Mouse (Mus musculus): ENCODE results near the gene Slc36a3. TPM values are rescaled to one million over a fixed set of nuclear protein-coding genes. Genes with fewer than 3 reads are reported as not detected.
A peak's percentile ranks its signal among the peaks of the same experiment; 100 is the strongest.

The Slc36a3 gene
- polyA plus RNA-seq, 2 experiments, result not detected

- Histone ChIP-seq H3K4me1 (replicated peaks; ENCODE audit: control insufficient read depth in 2 of 2, insufficient read depth in 2 of 2, low read length in 1 of 2) (peaks cover 3 to 5% of the 10 kb centered on the region in 2 experiments), H3K9ac (replicated peaks) (no peak overlapping the region), H3K4me3 (ENCODE audit: insufficient read depth in 1 of 2, low read depth in 2 of 2, low read length in 2 of 2) (no peak overlapping the region), H3K4me2 (ENCODE audit: low read depth) (no peak overlapping the region), H3K36me3 (replicated peaks; ENCODE audit: control insufficient read depth, insufficient read depth, low read depth) (no peaks in the 10 kb centered on the region), H3K9me3 (ENCODE audit: control insufficient read depth, low read length) (no peaks in the 10 kb centered on the region), H3K27me3 (ENCODE audit: control insufficient read depth, insufficient read depth, low read length) (no peaks in the 10 kb centered on the region), H3K27ac (no peak overlapping the region)
- TF ChIP-seq EP300 (IDR thresholded peaks at IDR 0.05; ENCODE audit: low read depth) (no peak), CTCF (IDR thresholded peaks at IDR 0.05; ENCODE audit: low read depth) (no peak)
- no peak for ATAC-seq (ENCODE audit: insufficient read depth)
- 55% methylated on average over 7 of the region's 7 CpGs for WGBS (ENCODE audit: insufficient replicate concordance)
- no peak for DNase-seq (ENCODE audit: low read depth in 3 of 3, low spot score in 3 of 3)
Measured at GRCm38 (mm10) chr11:55093096-55093495, 58.4 kb downstream of the Slc36a3 start.

DNA sequence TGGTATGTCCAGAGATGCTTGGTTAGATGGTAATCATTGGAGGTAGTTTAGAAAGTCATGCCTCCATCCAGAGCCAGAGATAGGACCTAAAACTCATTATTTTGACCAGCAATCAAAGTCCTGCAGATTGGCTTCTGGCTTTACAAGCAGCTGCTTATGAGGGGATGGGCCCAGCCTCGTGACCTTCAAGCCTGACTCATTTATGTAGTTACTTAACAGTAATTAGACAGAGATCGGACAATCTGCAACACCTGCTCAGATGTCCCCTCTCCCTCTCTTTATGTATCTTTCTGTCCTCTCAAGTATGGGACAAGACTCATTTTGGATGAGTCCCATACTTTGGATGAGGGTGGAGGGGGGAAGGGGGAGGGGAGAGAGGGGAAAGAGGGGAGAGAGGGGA is 61.6 kb downstream of the Slc36a3 start:
- Histone ChIP-seq H3K4me1 (replicated peaks; ENCODE audit: control insufficient read depth in 2 of 2, insufficient read depth in 2 of 2, low read length in 1 of 2) (no peaks in the 10 kb centered on the region), H3K36me3 (replicated peaks; ENCODE audit: control insufficient read depth, insufficient read depth, low read depth) (no peaks in the 10 kb centered on the region), H3K4me3 (ENCODE audit: insufficient read depth in 1 of 2, low read depth in 2 of 2, low read length in 2 of 2) (no peak overlapping the region), H3K4me2 (ENCODE audit: low read depth) (no peak overlapping the region), H3K27me3 (ENCODE audit: control insufficient read depth, insufficient read depth, low read length) (no peaks in the 10 kb centered on the region), H3K9me3 (ENCODE audit: control insufficient read depth, low read length) (no peaks in the 10 kb centered on the region), H3K9ac (replicated peaks) (no peak overlapping the region), H3K27ac (no peak overlapping the region)
- WGBS (ENCODE audit: insufficient replicate concordance), result 66% methylated on average over 2 of the region's 2 CpGs
- ATAC-seq (ENCODE audit: insufficient read depth) (no peak), DNase-seq (ENCODE audit: low read depth in 3 of 3, low spot score in 3 of 3) (no peak)
- no peak for TF ChIP-seq CTCF (IDR thresholded peaks at IDR 0.05; ENCODE audit: low read depth)

DNA sequence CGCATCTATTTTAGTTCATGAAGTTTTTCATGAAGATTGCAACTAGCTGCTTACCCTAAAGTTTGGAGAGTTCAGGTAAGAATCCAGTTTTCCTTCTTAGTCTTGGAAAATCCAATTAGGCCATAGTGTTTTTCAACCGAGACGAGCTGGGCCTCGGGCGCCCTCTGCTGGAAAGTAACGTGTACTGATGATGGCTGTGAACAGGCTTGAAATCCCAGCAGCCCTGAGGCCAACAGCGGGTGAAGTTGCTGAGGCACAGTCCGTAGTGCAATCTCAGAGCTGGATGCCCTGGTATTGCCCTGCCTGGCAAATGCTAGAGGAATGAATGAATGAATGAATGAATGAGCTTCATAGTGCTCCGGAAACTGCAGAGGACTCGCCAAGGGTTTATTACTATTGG is 64.5 kb downstream of the Slc36a3 start:
- H3K27ac ChIP-seq, result no peak overlapping the region
- H3K36me3 ChIP-seq (replicated peaks; ENCODE audit: control insufficient read depth, insufficient read depth, low read depth), result no peaks in the 10 kb centered on the region
- H3K27me3 ChIP-seq (ENCODE audit: control insufficient read depth, insufficient read depth, low read length), result no peaks in the 10 kb centered on the region
- 12% methylated on average over 10 of the region's 10 CpGs for WGBS (ENCODE audit: insufficient replicate concordance)
- TF ChIP-seq CTCF (IDR thresholded peaks at IDR 0.05; ENCODE audit: low read depth) (peak; percentile 90), EP300 (IDR thresholded peaks at IDR 0.05; ENCODE audit: low read depth) (no peak)
- H3K4me3 ChIP-seq (ENCODE audit: insufficient read depth in 1 of 2, low read depth in 2 of 2, low read length in 2 of 2), result no peak overlapping the region
- no peaks in the 10 kb centered on the region for H3K4me1 ChIP-seq (replicated peaks; ENCODE audit: control insufficient read depth in 2 of 2, insufficient read depth in 2 of 2, low read length in 1 of 2)
- no peak overlapping the region for H3K9ac ChIP-seq (replicated peaks)
- no peak overlapping the region for H3K4me2 ChIP-seq (ENCODE audit: low read depth)
- H3K9me3 ChIP-seq (ENCODE audit: control insufficient read depth, low read length), result no peaks in the 10 kb centered on the region
- ATAC-seq (ENCODE audit: insufficient read depth) (no peak), DNase-seq (ENCODE audit: low read depth in 3 of 3, low spot score in 3 of 3) (peak; percentile 33 to 42 (median 34))

DNA sequence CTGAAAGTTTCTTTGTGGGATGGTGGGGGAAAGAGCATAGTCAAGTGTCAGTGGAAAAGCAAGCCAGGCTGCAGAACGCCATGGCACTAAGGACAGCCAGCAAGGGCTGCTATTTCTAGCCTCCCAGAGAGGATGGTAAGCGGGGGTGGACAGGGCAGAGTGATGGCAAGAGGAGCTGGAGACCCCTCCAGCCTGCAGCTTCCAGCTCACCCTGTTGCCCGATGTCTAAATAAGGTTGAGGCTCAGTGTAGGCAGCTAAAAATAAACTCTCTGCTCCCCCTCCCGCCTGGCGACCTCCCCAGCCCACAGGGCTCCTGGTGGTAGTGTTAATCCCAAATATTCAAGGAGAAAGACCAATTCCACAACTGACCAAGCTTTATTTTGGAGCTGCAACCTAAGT is 66.1 kb downstream of the Slc36a3 start:
- no peaks in the 10 kb centered on the region for H3K36me3 ChIP-seq (replicated peaks; ENCODE audit: control insufficient read depth, insufficient read depth, low read depth)
- no peak overlapping the region for H3K27ac ChIP-seq
- H3K4me2 ChIP-seq (ENCODE audit: low read depth), result no peak overlapping the region
- no peak overlapping the region for H3K4me3 ChIP-seq (ENCODE audit: insufficient read depth in 1 of 2, low read depth in 2 of 2, low read length in 2 of 2)
- H3K9me3 ChIP-seq (ENCODE audit: control insufficient read depth, low read length), result no peaks in the 10 kb centered on the region
- no peaks in the 10 kb centered on the region for H3K27me3 ChIP-seq (ENCODE audit: control insufficient read depth, insufficient read depth, low read length)
- no peaks in the 10 kb centered on the region for H3K4me1 ChIP-seq (replicated peaks; ENCODE audit: control insufficient read depth in 2 of 2, insufficient read depth in 2 of 2, low read length in 1 of 2)
- no peak overlapping the region for H3K9ac ChIP-seq (replicated peaks)
- ATAC-seq (ENCODE audit: insufficient read depth) (no peak), DNase-seq (ENCODE audit: low read depth in 3 of 3, low spot score in 3 of 3) (no peak)
- WGBS (ENCODE audit: insufficient replicate concordance), result 32% methylated on average over 5 of the region's 5 CpGs
- TF ChIP-seq CTCF (IDR thresholded peaks at IDR 0.05; ENCODE audit: low read depth) (no peak), EP300 (IDR thresholded peaks at IDR 0.05; ENCODE audit: low read depth) (no peak)

DNA sequence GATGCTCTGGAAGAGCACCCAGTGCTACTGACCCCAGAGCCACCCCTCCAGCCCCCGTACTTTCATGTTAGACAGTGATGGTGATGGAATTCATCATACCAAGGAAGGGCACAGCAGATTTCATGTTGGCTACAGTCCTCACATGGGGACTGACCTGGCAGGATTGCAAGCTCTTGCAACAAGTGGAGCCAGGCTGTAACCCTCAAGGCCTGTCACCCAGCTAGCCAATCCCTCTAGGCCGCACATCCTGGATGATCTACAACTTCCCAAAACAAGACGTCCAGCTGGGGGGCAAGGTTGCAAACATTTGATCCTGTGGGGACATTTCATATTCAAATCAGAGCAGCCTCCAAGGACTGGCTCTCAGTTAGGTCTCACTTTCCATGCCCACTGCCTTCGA is 66.9 kb downstream of the Slc36a3 start:
- Histone ChIP-seq H3K9ac (replicated peaks) (no peak overlapping the region), H3K27me3 (ENCODE audit: control insufficient read depth, insufficient read depth, low read length) (no peaks in the 10 kb centered on the region), H3K4me1 (replicated peaks; ENCODE audit: control insufficient read depth in 2 of 2, insufficient read depth in 2 of 2, low read length in 1 of 2) (no peaks in the 10 kb centered on the region), H3K27ac (no peak overlapping the region), H3K4me2 (ENCODE audit: low read depth) (no peak overlapping the region), H3K4me3 (ENCODE audit: insufficient read depth in 1 of 2, low read depth in 2 of 2, low read length in 2 of 2) (no peak overlapping the region), H3K9me3 (ENCODE audit: control insufficient read depth, low read length) (no peaks in the 10 kb centered on the region), H3K36me3 (replicated peaks; ENCODE audit: control insufficient read depth, insufficient read depth, low read depth) (no peaks in the 10 kb centered on the region)
- WGBS (ENCODE audit: insufficient replicate concordance), result 60% methylated on average over 4 of the region's 4 CpGs
- ATAC-seq (ENCODE audit: insufficient read depth), result no peak
- TF ChIP-seq EP300 (IDR thresholded peaks at IDR 0.05; ENCODE audit: low read depth), result no peak
- TF ChIP-seq CTCF (IDR thresholded peaks at IDR 0.05; ENCODE audit: low read depth), result no peak
- no peak for DNase-seq (ENCODE audit: low read depth in 3 of 3, low spot score in 3 of 3)
